Comparison of ENCODE assay signal across 8 mouse cellular contexts in the genomic region with DNA sequence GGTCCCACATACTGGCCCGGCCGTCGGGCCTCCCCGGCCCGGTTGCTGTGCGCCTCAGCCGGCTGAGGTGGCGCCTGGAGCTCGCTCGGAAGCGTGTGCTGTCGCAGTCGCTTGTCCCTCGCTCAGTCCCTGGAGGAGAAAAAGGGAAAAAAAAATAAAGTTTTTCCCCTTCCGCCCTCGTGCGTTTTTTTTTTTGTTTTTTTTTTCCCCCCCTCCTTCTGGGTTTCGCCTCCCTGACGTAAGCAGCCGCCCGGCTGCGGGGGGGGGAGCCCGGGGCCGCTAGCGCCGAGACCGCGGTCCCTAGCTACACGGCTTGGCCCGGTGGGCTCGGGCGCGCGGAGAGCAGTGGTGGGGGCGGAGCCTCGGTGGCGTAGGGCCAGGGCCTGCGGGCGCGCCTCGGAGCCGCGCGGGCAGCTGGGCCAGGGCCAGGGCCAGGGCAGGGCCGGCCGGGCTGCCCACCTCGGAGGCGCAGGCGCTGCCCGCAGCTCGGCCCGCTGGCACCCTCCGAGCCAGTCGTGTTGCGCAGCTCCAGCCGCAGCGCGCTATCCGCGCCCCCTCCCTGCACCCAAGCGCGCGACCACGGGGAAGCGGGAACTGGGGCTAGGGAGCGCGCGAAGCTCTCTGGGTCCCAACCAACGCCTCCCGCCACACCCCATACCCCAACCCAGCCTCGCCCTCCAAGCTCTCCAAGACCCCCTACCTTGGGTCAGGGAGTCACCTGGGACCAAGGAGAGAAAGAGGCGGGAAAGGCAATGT. TPM values are rescaled to one million over a fixed set of nuclear protein-coding genes. Genes with fewer than 3 reads are reported as not detected.
DNase-seq lines count a peak whose midpoint lies in the region; ATAC-seq lines count a peak whose summit lies in the region.

No protein-coding gene starts in this region.

- peak overlapping the region; percentile 61 for H3K9ac ChIP-seq in forebrain, embryonic 11.5 days (ENCODE audit: low read length)

- no peaks in the 10 kb centered on the region for H3K36me3 ChIP-seq in forebrain, embryonic 11.5 days (ENCODE audit: control insufficient read depth, insufficient read depth, low read length)

- peak; percentile 89 for ATAC-seq in forebrain, embryonic 11.5 days (replicated peaks; ENCODE audit: low FRiP score)
- ATAC-seq in megakaryocyte-erythroid progenitor cell, adult 5-6 weeks (replicated peaks; ENCODE audit: low FRiP score, low TSS enrichment, poor library complexity, severe bottlenecking): no peak

- H3K27ac ChIP-seq in forebrain, embryonic 11.5 days (ENCODE audit: low read depth, low read length): no peak overlapping the region

- H3K4me3 ChIP-seq in forebrain, embryonic 11.5 days (ENCODE audit: low read depth, low read length): peak overlapping the region; percentile 58

- H3K4me2 ChIP-seq in forebrain, embryonic 11.5 days (ENCODE audit: low read depth, low read length, severe bottlenecking): peak overlapping the region; percentile 99

- peak; percentile 51 for DNase-seq in CD4-positive helper T cell, adult 2 months (ENCODE audit: low read depth, low spot score)
- DNase-seq in adrenal gland, adult (ENCODE audit: inconsistent age in 2 of 2, low spot score in 1 of 2): peak; percentile 76 to 84
- peak; percentile 85 for DNase-seq in forebrain, embryonic 11.5 days (ENCODE audit: low spot score)
- peak; percentile 16 for DNase-seq in heart, postnatal 25 days (ENCODE audit: low spot score)
- DNase-seq in kidney, postnatal 4 days: peak; percentile 83 to 89
- peak; percentile 72 for DNase-seq in lung, postnatal 10 days
- peak; percentile 83 for DNase-seq in ovary, postnatal 36 days (ENCODE audit: low spot score)

- intact Hi-C loops in heart, postnatal 25 days (cut with DNase I): no loop called here

- H3K9me3 ChIP-seq in forebrain, embryonic 11.5 days (ENCODE audit: control insufficient read depth, low read length): no peaks in the 10 kb centered on the region

- peaks cover 18% of the 10 kb centered on the region for H3K27me3 ChIP-seq in forebrain, embryonic 11.5 days (ENCODE audit: control insufficient read depth, insufficient read depth, low read length)

- under 1% methylated on average over 68 of the region's 72 CpGs for WGBS in forebrain, embryonic 11.5 days

- peaks cover 6% of the 10 kb centered on the region; the same call in 1 of the 2 replicates for H3K4me1 ChIP-seq in forebrain, embryonic 11.5 days (replicated peaks; ENCODE audit: control insufficient read depth, insufficient read depth, low read length)

RNA-seq across cellular contexts. Expression of gene Abr, which starts 1.3 kb away (rescaled TPM):
- polyA plus RNA-seq in forebrain, embryonic 11.5 days (2014; fragmentation: Nextera tagmentation; extraction: Ambion mirVana): 46.4 and 50.5 TPM in 2 replicates
- total RNA-seq in heart, postnatal 25 days (2021): 10 to 100 TPM; 26.2 to 29.5 TPM
- 7.2 TPM in 2 replicates for total RNA-seq in megakaryocyte-erythroid progenitor cell, adult 5-6 weeks (2014; fragmentation: Nextera tagmentation)
- total RNA-seq in megakaryocyte-erythroid progenitor cell, adult 5-6 weeks (2017): 8.0 and 10.9 TPM in 2 replicates

RNA-seq across cellular contexts. Expression of gene Bhlha9, which starts 48.9 kb away (rescaled TPM):
- polyA plus RNA-seq in forebrain, embryonic 11.5 days (2014; fragmentation: Nextera tagmentation; extraction: Ambion mirVana): not detected in 2 replicates
- total RNA-seq in heart, postnatal 25 days (2021): not detected
- total RNA-seq in megakaryocyte-erythroid progenitor cell, adult 5-6 weeks (2014; fragmentation: Nextera tagmentation): not detected in 2 replicates
- total RNA-seq in megakaryocyte-erythroid progenitor cell, adult 5-6 weeks (2017): not detected in 2 replicates

RNA-seq across cellular contexts. Expression of gene Trarg1, which starts 56.2 kb away (rescaled TPM):
- not detected in 2 replicates for polyA plus RNA-seq in forebrain, embryonic 11.5 days (2014; fragmentation: Nextera tagmentation; extraction: Ambion mirVana)
- 1 to 10 TPM; 3.7 to 4.2 TPM for total RNA-seq in heart, postnatal 25 days (2021)
- total RNA-seq in megakaryocyte-erythroid progenitor cell, adult 5-6 weeks (2014; fragmentation: Nextera tagmentation): not detected in 2 replicates
- total RNA-seq in megakaryocyte-erythroid progenitor cell, adult 5-6 weeks (2017): not detected in 2 replicates

Comparison
In these comparisons a context has a peak if more than half of its experiments do, and no peak if none do; other contexts are left out.
1. DNase-seq: peak in every context shown above with its lines; median percentile 86 in kidney, postnatal 4 days; 85 in forebrain, embryonic 11.5 days; 83 in ovary, postnatal 36 days; 80 in adrenal gland, adult; 72 in lung, postnatal 10 days; 51 in CD4-positive helper T cell, adult 2 months; 16 in heart, postnatal 25 days.
2. RNA of gene Trarg1, which starts 56.2 kb away (total RNA-seq): 3.7 to 4.2 TPM in heart, postnatal 25 days; not detected in megakaryocyte-erythroid progenitor cell, adult 5-6 weeks; every median in the first group is over 4 times any median in the second.